Mouse (Mus musculus) kidney, adult 2 months (tissue): ENCODE measurements at regions not wholly inside any gene's neighbourhood (a gene's known extent, or its start where the extent isn't known, plus 50 kb on each side); places are given as distances from the start of the nearest gene placed in this dataset.

Source experiments
- DNase-seq: peaks from one replicate; pipeline ENCODE4 v3.0.0; 2021
- H3K27ac ChIP-seq: fragments of 200-500 bp; 2 replicates; pipeline ENCODE4 v1.5.1; 2012; ENCODE audit warnings: low read depth, low read length, control low read depth, inconsistent platforms; ENCODE audit not compliant: insufficient read depth
- H3K27me3 ChIP-seq: fragments of 200-500 bp; replicated peaks from 2 replicates; pipeline ENCODE4 v1.6.1; 2012; ENCODE audit warnings: mild to moderate bottlenecking, moderate library complexity, low read length, inconsistent platforms; ENCODE audit not compliant: control insufficient read depth, insufficient read depth
- H3K36me3 ChIP-seq: fragments of 200-500 bp; 2 replicates; pipeline ENCODE4 v1.6.1; 2012; ENCODE audit warnings: mild to moderate bottlenecking, moderate library complexity, low read length, inconsistent platforms; ENCODE audit not compliant: control insufficient read depth, insufficient read depth
- H3K4me1 ChIP-seq: fragments of 200-500 bp; 2 replicates; pipeline ENCODE4 v1.6.1; 2011; ENCODE audit warnings: low read length; ENCODE audit not compliant: control insufficient read depth, insufficient read depth
- H3K4me3 ChIP-seq: fragments of 200-500 bp; 2 replicates; pipeline ENCODE4 v1.5.1; 2011; ENCODE audit warnings: mild to moderate bottlenecking, low read depth, low read length, control low read depth; ENCODE audit not compliant: insufficient read depth
- CTCF ChIP-seq: fragments of 200-500 bp; conservative IDR thresholded peaks from 2 replicates; pipeline ENCODE4 v1.5.1; 2011; ENCODE audit warnings: low read depth, mild to moderate bottlenecking, control low read depth, low read length, moderate library complexity, mixed read lengths; ENCODE audit not compliant: insufficient read depth, insufficient read length
- POLR2A ChIP-seq: fragments of 200-500 bp; IDR thresholded peaks from one replicate; pipeline ENCODE4 v1.6.1; 2011; ENCODE audit warnings: low read depth, low read length, control low read depth
- WGBS: fragments of 180-500 bp; shearing (Covaris S2); methylation state at CpG from one replicate; pipeline ENCODE4 v1.1.7; 2018; 5-methylcytosine and 5-hydroxymethylcytosine counted together

- Histone ChIP-seq H3K4me1 (no peaks in the 10 kb centered on the region), H3K27me3 (no peaks in the 10 kb centered on the region), H3K27ac (no peak overlapping the region), H3K4me3 (no peak overlapping the region), H3K36me3 (no peaks in the 10 kb centered on the region)
- DNase-seq, result no peak
- no peak for TF ChIP-seq CTCF
- no peak for TF ChIP-seq POLR2A
Measured at GRCm38 (mm10) chr14:103458340-103458739, 54.8 kb upstream of the Scel start.

- Histone ChIP-seq H3K36me3 (no peaks in the 10 kb centered on the region), H3K4me1 (no peaks in the 10 kb centered on the region), H3K27ac (no peak overlapping the region), H3K27me3 (no peaks in the 10 kb centered on the region), H3K4me3 (no peak overlapping the region)
- TF ChIP-seq CTCF (no peak), POLR2A (no peak)
- WGBS, result 79% methylated on average over 1 of the region's 1 CpGs
- DNase-seq, result no peak
Measured at GRCm38 (mm10) chr14:103456106-103456505, 57.0 kb upstream of the Scel start.

- no peaks in the 10 kb centered on the region for H3K36me3 ChIP-seq
- no peak overlapping the region for H3K27ac ChIP-seq
- TF ChIP-seq CTCF, result no peak
- TF ChIP-seq POLR2A, result no peak
- no peak overlapping the region for H3K4me3 ChIP-seq
- WGBS, result 90% methylated on average over 6 of the region's 6 CpGs
- no peaks in the 10 kb centered on the region for H3K27me3 ChIP-seq
- H3K4me1 ChIP-seq, result no peaks in the 10 kb centered on the region
- no peak for DNase-seq
Measured at GRCm38 (mm10) chr14:103450756-103451155, 62.4 kb upstream of the Scel start.

GRCm38 (mm10) chr14:103449447-103449846 is 63.7 kb upstream of the Scel start:
- DNase-seq, result no peak
- WGBS, result 67% methylated on average over 5 of the region's 5 CpGs
- H3K4me3 ChIP-seq, result no peak overlapping the region
- no peaks in the 10 kb centered on the region for H3K27me3 ChIP-seq
- H3K27ac ChIP-seq, result no peak overlapping the region
- H3K36me3 ChIP-seq, result no peaks in the 10 kb centered on the region
- H3K4me1 ChIP-seq, result no peaks in the 10 kb centered on the region
- TF ChIP-seq POLR2A, result no peak
- TF ChIP-seq CTCF, result no peak

- Histone ChIP-seq H3K27me3 (no peaks in the 10 kb centered on the region), H3K27ac (no peak overlapping the region), H3K36me3 (no peaks in the 10 kb centered on the region), H3K4me3 (no peak overlapping the region), H3K4me1 (no peaks in the 10 kb centered on the region)
- 64% methylated on average over 7 of the region's 7 CpGs for WGBS
- TF ChIP-seq POLR2A, result no peak
- no peak for TF ChIP-seq CTCF
- DNase-seq, result no peak
Measured at GRCm38 (mm10) chr14:103449033-103449432, 64.1 kb upstream of the Scel start.

GRCm38 (mm10) chr14:103446671-103447070 is 66.5 kb upstream of the Scel start:
- no peaks in the 10 kb centered on the region for H3K4me1 ChIP-seq
- H3K27me3 ChIP-seq, result no peaks in the 10 kb centered on the region
- TF ChIP-seq POLR2A (no peak), CTCF (no peak; the same call in 1 of the 2 replicates)
- H3K4me3 ChIP-seq, result no peak overlapping the region
- H3K36me3 ChIP-seq, result no peaks in the 10 kb centered on the region
- no peak overlapping the region for H3K27ac ChIP-seq
- WGBS, result 40% methylated on average over 2 of the region's 2 CpGs
- peak; percentile 42 for DNase-seq

- DNase-seq, result no peak
- Histone ChIP-seq H3K27me3 (no peaks in the 10 kb centered on the region), H3K4me1 (no peaks in the 10 kb centered on the region), H3K27ac (no peak overlapping the region), H3K36me3 (no peaks in the 10 kb centered on the region), H3K4me3 (no peak overlapping the region)
- 87% methylated on average over 15 of the region's 15 CpGs for WGBS
- TF ChIP-seq POLR2A (no peak), CTCF (no peak)
Measured at GRCm38 (mm10) chr14:103441454-103442065, 71.6 kb upstream of the Scel start.
